Mouse (Mus musculus): ENCODE measurements around the gene Itgb3bp.

DNA sequence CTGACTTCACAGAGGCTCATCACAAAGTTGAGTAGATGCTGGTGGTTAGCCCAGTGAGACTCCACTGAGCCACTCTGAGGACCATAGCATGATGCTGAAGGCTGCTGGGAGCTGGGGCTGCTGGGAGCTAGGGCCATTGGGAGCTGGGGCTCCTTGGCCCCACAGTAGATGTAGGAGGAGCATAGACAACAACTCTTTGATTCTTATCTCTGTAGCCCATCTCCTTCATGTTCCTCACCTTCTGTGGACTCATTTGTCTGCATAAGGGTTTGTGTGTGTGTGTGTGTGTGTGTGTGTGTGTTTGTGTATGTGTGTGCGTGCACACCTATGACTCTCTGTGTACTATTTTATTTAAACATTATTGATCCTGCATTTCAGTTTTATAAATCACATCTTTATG lies 18.3 kb upstream of the Itgb3bp start:
- TF ChIP-seq CTCF (IDR thresholded peaks at IDR 0.05; ENCODE audit: insufficient read depth, low read length) (no peak), POLR2A (IDR thresholded peaks at IDR 0.05; ENCODE audit: borderline replicate concordance, extremely low read depth, low read depth, low read length) (no peak)

Measured in lung, adult 2 months (tissue).